Mouse (Mus musculus) liver, embryonic 12.5 days (tissue): ENCODE measurements at regions not wholly inside any gene's neighbourhood (a gene's known extent, or its start where the extent isn't known, plus 50 kb on each side); places are given as distances from the start of the nearest gene placed in this dataset.

Source experiments
- ATAC-seq: fragments of 200-750 bp; cut with Nextera tagmentation; 2 replicates; pipeline ENCODE4 v1.8.0; 2017; ENCODE audit warnings: moderate number of reproducible peaks, mild to moderate bottlenecking, moderate library complexity
- H3K27ac ChIP-seq: fragments of 300-500 bp; sonication (generic); 2 replicates; pipeline ENCODE4 v1.5.1; 2016; ENCODE audit warnings: mild to moderate bottlenecking
- H3K27me3 ChIP-seq: fragments of 300-500 bp; sonication (generic); replicated peaks from 2 replicates; pipeline ENCODE4 v1.6.1; 2016; ENCODE audit warnings: mild to moderate bottlenecking, moderate library complexity
- H3K36me3 ChIP-seq: fragments of 300-500 bp; sonication (generic); 2 replicates; pipeline ENCODE4 v1.6.1; 2016; ENCODE audit warnings: mild to moderate bottlenecking, moderate library complexity
- H3K4me1 ChIP-seq: fragments of 300-500 bp; sonication (generic); 2 replicates; pipeline ENCODE4 v1.6.1; 2016
- H3K4me2 ChIP-seq: fragments of 300-500 bp; sonication (generic); 2 replicates; pipeline ENCODE4 v1.6.1; 2016; ENCODE audit warnings: mild to moderate bottlenecking, moderate library complexity
- H3K4me3 ChIP-seq: fragments of 300-500 bp; sonication (generic); 2 replicates; pipeline ENCODE4 v1.5.1; 2016; ENCODE audit warnings: mild to moderate bottlenecking, moderate library complexity
- H3K9ac ChIP-seq: fragments of 300-500 bp; sonication (generic); 2 replicates; pipeline ENCODE4 v1.6.1; 2016; ENCODE audit warnings: mild to moderate bottlenecking, moderate library complexity
- H3K9me3 ChIP-seq: fragments of 300-500 bp; sonication (generic); replicated peaks from 2 replicates; pipeline ENCODE4 v1.6.1; 2016; ENCODE audit warnings: mild to moderate bottlenecking, moderate library complexity
- WGBS: fragments of 180-500 bp; shearing (Covaris S2); methylation state at CpG from one replicate; pipeline ENCODE4 v1.1.7; 2016; ENCODE audit not compliant: insufficient replicate concordance; 5-methylcytosine and 5-hydroxymethylcytosine counted together

DNA sequence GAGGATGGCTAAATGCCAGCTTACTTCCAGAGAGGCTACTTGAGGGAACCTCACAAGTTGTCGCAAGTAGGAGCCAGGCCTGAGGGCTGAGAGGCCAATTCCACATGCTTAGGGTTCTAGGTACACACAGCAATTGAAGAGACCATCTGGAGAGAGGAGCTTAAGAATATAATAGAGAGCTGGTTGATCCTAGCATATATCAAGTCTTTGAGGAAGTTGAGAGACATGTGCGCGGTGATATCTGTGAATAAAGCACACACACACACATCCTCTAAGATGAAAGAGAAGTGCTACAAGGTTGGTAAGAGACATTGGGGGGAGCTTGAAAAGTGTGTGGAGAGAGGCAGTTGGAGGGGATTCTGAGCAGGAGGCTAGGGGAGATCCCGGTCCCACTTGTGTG, 189.5 kb downstream of the Zfp462 start:
- H3K4me1 ChIP-seq: no peaks in the 10 kb centered on the region
- no peaks in the 10 kb centered on the region for H3K9me3 ChIP-seq
- H3K9ac ChIP-seq: no peak overlapping the region
- 86% methylated on average over 4 of the region's 4 CpGs for WGBS
- no peaks in the 10 kb centered on the region for H3K36me3 ChIP-seq
- no peak overlapping the region for H3K4me2 ChIP-seq
- H3K27me3 ChIP-seq: no peaks in the 10 kb centered on the region
- H3K27ac ChIP-seq: no peak overlapping the region
- no peak overlapping the region for H3K4me3 ChIP-seq
- ATAC-seq: no peak

DNA sequence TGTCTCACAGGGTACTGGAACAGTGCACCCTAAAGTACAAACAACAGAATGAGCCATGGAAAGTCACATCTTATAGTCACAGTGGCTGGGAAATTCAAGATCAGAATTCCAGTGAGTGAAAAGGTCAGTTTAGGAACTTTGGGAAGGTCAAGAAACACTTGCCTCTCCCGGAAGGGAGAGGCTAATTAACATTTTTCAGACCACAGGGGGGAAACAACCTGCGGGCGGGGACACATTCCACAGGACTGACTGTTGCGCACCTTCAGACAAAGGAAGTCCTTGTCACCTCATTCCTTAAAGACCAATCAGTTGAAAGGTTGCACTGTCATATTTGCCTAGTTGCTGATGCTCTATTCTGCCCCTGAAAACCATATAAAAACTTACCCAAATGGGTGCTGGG, 189.9 kb downstream of the Zfp462 start:
- WGBS: 64% methylated on average over 4 of the region's 4 CpGs
- no peaks in the 10 kb centered on the region for H3K9me3 ChIP-seq
- no peak for ATAC-seq
- no peaks in the 10 kb centered on the region for H3K36me3 ChIP-seq
- no peaks in the 10 kb centered on the region for H3K4me1 ChIP-seq
- H3K9ac ChIP-seq: no peak overlapping the region
- H3K27ac ChIP-seq: no peak overlapping the region
- H3K27me3 ChIP-seq: no peaks in the 10 kb centered on the region
- H3K4me2 ChIP-seq: no peak overlapping the region
- no peak overlapping the region for H3K4me3 ChIP-seq

DNA sequence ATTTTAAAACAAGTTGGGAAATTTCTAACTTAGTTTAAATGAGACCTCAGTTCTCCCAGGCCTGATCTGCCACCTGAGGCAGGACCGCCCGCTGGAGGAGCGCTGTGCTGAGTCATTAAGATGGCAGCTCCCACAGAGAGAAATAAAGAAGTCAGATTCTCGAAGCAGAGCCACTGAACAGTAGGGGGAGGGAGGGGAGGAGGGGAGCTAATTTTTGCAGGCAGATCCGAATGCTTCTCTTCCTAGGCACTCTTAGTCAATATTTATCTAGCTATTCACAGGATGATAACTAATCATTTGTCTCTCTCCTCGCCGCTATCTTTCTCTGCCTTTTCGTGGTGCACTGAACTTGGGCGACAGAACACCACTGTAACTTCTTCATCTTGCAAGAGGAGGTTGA, 191.4 kb downstream of the Zfp462 start:
- WGBS: 26% methylated on average over 9 of the region's 9 CpGs
- Histone ChIP-seq H3K27ac (no peak overlapping the region), H3K9me3 (no peaks in the 10 kb centered on the region), H3K9ac (no peak overlapping the region), H3K4me2 (no peak overlapping the region), H3K4me3 (no peak overlapping the region), H3K36me3 (no peaks in the 10 kb centered on the region), H3K4me1 (no peaks in the 10 kb centered on the region), H3K27me3 (no peaks in the 10 kb centered on the region)
- no peak for ATAC-seq

DNA sequence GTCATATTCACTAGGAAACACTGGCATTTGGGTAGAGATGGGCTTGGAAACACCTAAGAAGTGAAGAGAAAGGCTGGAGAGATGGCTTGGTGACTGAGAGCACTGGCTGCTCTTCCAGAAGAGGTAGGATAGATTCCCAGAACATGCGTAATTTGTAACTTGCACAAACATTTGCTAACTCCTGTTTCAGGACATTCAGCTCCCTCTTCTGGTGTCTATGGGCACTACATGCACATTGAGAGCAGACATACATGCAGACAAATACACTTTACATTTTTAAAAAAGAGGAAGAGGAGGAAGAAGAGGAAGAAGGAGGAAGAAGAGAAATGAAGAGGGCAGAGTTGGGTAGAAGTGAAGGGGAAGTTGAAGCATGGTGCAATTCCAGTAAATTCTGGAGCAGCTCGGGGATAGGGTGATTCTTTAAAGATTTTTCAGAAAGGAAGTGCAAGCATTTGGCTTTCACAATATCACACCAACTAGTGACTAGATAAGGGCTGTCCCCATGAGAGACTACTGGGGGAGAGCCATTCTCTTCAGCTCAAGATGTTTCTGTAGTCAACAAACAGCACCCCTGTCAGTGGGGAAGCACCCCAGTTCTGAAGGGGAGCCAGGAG, 193.0 kb downstream of the Zfp462 start:
- Histone ChIP-seq H3K4me1 (peaks cover 7% of the 10 kb centered on the region; the same call in 1 of the 2 replicates), H3K27me3 (no peaks in the 10 kb centered on the region), H3K27ac (no peak overlapping the region), H3K4me3 (no peak overlapping the region), H3K36me3 (no peaks in the 10 kb centered on the region), H3K9me3 (no peaks in the 10 kb centered on the region), H3K4me2 (no peak overlapping the region), H3K9ac (no peak overlapping the region)
- 62% methylated on average over 2 of the region's 2 CpGs for WGBS
- no peak for ATAC-seq

DNA sequence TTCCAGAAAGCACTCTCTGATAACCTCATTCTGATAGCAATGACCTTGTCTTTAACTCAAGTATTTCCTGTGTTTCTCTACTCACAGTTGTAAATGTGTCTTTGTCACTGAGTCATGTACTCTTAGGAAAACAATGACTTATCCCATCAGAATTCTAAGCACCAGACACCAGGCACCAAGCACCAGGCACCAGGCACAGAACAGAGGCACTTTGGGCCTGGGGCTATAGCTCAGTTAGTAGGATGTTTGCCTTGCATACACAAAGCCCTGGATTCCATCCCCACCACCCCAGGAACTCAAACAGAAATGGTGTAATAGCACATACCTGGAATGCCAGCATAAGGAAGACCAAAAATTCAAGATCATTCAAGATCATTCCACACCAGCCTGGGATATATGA, 196.5 kb downstream of the Zfp462 start:
- Histone ChIP-seq H3K27ac (no peak overlapping the region), H3K4me3 (no peak overlapping the region), H3K4me2 (no peak overlapping the region), H3K4me1 (peaks cover 7% of the 10 kb centered on the region; the same call in 1 of the 2 replicates), H3K27me3 (no peaks in the 10 kb centered on the region), H3K9me3 (no peaks in the 10 kb centered on the region), H3K36me3 (no peaks in the 10 kb centered on the region), H3K9ac (no peak overlapping the region)
- no peak for ATAC-seq

DNA sequence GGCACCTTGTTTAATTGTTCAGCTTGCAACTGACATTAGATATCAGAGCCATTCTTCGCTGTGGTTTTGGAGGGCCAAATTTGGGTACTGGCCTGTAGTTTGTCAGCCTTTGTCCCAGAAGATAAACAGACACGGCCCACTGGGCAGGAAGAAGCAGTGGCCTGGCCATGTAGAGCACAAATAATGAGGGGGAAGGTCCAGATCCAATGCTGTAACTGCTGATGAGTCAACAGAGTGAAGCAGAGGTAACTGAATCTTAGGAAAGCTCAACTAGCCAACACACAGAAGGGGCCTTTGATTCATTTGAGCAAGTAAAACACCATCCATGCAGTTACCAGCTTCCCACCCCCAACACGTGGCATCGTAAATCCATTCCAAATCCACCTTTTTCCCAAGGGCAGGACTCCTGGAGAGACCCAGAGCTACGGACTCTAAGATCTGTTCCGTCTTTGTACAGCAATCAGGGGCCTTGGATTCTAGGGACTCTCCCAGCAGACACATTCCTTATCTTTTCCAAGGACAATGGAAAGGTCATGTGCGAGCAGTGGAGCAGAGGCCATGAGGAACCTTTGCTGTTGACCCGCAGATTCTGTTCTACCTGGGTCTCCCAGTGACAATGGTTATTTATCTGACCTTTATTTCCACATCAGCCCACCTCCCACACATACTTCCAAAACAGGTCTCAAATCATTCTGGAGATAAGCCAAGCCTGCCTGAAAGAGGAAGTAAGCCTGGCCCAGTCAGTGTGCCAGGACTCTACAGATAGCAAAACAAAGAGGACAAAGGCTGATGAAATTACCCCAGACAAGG, 197.3 kb downstream of the Zfp462 start:
- H3K4me3 ChIP-seq: no peak overlapping the region
- ATAC-seq: no peak

DNA sequence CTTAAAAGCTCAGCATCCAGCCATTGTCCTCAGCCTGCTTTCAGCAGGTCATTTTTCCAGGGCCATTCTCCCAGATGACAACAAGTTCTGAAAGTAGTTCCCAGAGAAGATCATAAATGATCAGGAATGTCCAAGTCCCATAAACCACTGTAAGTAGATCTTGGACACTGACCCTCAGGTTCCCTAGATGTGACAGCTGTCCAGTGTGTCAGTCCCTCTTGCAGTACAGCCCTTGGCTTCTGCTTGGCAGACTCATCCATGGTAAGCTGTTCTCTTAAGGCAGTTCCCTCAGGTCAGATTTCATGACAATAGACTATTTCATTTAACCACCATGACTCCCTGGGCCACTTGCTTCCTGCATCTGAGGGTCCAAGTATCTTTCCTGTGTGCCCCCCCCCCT, 198.6 kb downstream of the Zfp462 start:
- ATAC-seq: no peak
- no peak overlapping the region for H3K9ac ChIP-seq
- H3K27me3 ChIP-seq: no peaks in the 10 kb centered on the region
- no peaks in the 10 kb centered on the region for H3K36me3 ChIP-seq
- peaks cover 7% of the 10 kb centered on the region; the same call in 1 of the 2 replicates for H3K4me1 ChIP-seq
- no peak overlapping the region for H3K4me2 ChIP-seq
- no peak overlapping the region for H3K27ac ChIP-seq
- no peaks in the 10 kb centered on the region for H3K9me3 ChIP-seq
- no peak overlapping the region for H3K4me3 ChIP-seq

More for the DNA sequence above, 197.3 kb downstream of the Zfp462 start:
- Histone ChIP-seq H3K4me2 (no peak overlapping the region), H3K9me3 (no peaks in the 10 kb centered on the region), H3K9ac (no peak overlapping the region), H3K36me3 (no peaks in the 10 kb centered on the region), H3K27me3 (no peaks in the 10 kb centered on the region), H3K4me1 (peaks cover 7% of the 10 kb centered on the region; the same call in 1 of the 2 replicates), H3K27ac (no peak overlapping the region)
- WGBS: 51% methylated on average over 8 of the region's 8 CpGs

DNA sequence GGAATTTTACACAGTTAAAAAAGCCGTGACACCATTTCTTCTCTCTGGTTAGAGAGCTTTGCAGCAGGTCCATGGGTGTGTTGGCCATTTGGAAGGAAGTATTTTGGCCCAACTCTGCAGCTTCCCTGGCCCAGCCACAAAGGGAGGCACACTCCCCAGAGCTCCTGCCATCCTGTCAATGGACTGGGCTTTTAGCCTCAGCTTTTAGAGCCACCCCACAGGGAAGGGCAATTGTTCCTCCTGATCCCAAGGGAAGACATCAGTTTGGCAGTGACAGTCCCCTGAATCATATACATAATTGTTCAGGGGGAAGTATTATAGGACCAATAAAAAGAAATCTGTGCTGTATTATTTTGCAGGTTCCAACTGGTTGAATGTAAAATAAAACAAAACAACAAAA, 200.1 kb downstream of the Zfp462 start:
- no peak for ATAC-seq
- peaks cover 7% of the 10 kb centered on the region; the same call in 1 of the 2 replicates for H3K4me1 ChIP-seq

DNA sequence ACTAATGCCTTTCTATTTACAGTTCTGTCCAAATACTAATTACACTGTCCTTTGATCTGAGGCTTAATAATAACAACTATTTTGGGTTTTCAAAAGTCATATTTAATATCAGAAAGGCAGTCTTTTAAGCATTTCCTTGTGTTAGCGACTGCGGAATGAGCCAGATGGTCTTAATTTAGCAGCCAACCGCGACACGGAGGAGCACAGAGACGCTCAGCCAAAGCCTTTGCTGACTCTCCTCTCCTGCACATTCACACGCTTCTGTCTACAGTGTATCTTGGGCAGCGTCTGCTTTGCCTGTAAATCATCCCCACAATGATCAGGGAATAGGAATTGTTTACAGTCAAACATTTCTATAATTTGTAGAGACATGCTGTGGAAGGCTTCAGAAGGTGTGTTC, 201.1 kb downstream of the Zfp462 start:
- no peaks in the 10 kb centered on the region for H3K27me3 ChIP-seq
- no peaks in the 10 kb centered on the region for H3K9me3 ChIP-seq
- no peak overlapping the region for H3K4me2 ChIP-seq
- no peak overlapping the region for H3K27ac ChIP-seq
- no peak for ATAC-seq
- H3K4me1 ChIP-seq: peaks cover 7% of the 10 kb centered on the region; the same call in 1 of the 2 replicates
- H3K36me3 ChIP-seq: no peaks in the 10 kb centered on the region
- 64% methylated on average over 8 of the region's 8 CpGs for WGBS
- no peak overlapping the region for H3K4me3 ChIP-seq
- H3K9ac ChIP-seq: no peak overlapping the region

More for the DNA sequence above, 200.1 kb downstream of the Zfp462 start:
- H3K4me2 ChIP-seq: no peak overlapping the region
- H3K27ac ChIP-seq: no peak overlapping the region
- no peak overlapping the region for H3K9ac ChIP-seq
- H3K36me3 ChIP-seq: no peaks in the 10 kb centered on the region
- no peak overlapping the region for H3K4me3 ChIP-seq
- H3K9me3 ChIP-seq: no peaks in the 10 kb centered on the region
- H3K27me3 ChIP-seq: no peaks in the 10 kb centered on the region
- 44% methylated on average over 1 of the region's 1 CpGs for WGBS

DNA sequence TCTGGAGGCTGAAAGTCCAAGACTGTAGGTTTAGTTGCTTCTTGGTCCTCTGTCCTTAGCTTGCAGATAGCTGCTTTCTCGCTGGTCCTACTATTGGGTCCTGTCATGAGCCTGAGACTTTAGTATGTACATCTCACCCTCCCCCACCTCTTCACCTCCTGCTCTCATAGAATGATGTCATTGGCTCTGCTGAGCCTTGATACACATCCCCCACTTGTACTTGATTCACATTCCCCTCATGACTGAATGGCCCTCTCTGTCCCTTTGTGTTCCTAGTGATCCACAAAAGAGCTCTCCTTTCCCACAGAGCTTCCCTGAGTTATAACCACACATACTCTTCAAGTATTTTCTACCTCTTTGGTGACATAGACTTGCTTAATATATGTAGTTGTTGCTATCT, 201.5 kb upstream of the Rad23b start:
- Histone ChIP-seq H3K9me3 (no peaks in the 10 kb centered on the region), H3K36me3 (no peaks in the 10 kb centered on the region), H3K4me1 (no peaks in the 10 kb centered on the region), H3K4me3 (no peak overlapping the region), H3K9ac (no peak overlapping the region), H3K4me2 (no peak overlapping the region), H3K27me3 (no peaks in the 10 kb centered on the region), H3K27ac (no peak overlapping the region)
- no peak for ATAC-seq
- 72% methylated on average over 1 of the region's 1 CpGs for WGBS

DNA sequence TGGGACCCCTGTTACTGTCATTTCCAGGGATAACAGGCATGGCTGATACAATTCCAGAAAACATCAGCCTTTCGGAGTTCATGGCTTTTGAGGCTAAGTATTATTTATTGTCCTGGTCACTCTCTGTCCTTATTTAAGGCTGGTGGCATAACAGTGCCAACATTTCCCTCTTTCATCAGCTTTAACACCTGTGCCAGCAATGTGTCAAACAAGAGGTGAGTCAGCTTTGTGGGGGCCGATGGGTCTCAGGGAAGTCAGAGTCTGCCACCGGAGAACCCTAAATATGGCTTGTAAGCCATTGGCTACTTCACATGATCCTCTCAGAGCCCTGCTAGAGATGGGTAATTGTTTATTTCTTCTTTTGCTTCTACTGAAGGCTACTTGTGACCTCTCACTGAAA, 195.3 kb upstream of the Rad23b start:
- no peak overlapping the region for H3K27ac ChIP-seq
- no peaks in the 10 kb centered on the region for H3K27me3 ChIP-seq
- H3K9ac ChIP-seq: no peak overlapping the region
- 72% methylated on average over 3 of the region's 3 CpGs for WGBS
- no peak overlapping the region for H3K4me2 ChIP-seq
- H3K4me3 ChIP-seq: no peak overlapping the region
- no peaks in the 10 kb centered on the region for H3K4me1 ChIP-seq
- no peaks in the 10 kb centered on the region for H3K9me3 ChIP-seq
- ATAC-seq: no peak
- H3K36me3 ChIP-seq: no peaks in the 10 kb centered on the region

DNA sequence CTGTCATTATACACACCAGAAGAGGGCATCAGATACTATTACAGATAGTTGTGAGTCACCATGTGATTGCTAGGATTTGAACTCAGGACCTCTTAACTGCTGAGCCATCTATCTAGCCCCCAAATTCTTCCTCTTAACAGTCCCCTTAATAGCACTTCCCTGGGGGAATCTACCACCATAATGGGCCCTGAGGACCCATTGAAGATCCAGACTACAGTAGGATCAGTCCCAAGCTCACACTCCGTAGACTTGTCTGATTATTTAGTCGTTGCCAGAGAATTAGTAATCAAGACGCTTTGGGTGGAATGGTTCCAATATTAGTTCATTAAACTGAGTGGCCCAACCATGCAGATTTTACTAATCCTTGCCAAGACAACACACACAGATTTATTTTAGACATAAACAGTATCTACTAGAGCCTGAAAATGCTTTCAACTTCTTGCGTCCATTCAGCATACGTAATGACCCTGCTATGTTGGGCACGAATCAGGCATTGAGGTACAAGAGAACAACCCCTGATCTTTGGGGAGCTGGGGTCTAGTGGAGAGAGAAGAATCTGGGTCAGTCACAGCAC, 191.6 kb upstream of the Rad23b start:
- Histone ChIP-seq H3K9me3 (no peaks in the 10 kb centered on the region), H3K27me3 (no peaks in the 10 kb centered on the region), H3K4me1 (no peaks in the 10 kb centered on the region), H3K27ac (no peak overlapping the region), H3K4me3 (no peak overlapping the region), H3K4me2 (no peak overlapping the region), H3K36me3 (no peaks in the 10 kb centered on the region), H3K9ac (no peak overlapping the region)
- 79% methylated on average over 6 of the region's 6 CpGs for WGBS
- ATAC-seq: no peak
